Mouse (Mus musculus) frontal cortex, postnatal 10 days (tissue): ENCODE data around the gene C330007P06Rik.

Experiments
- DNase-seq, 2 experiments: peaks; one replicate each; pipeline ENCODE4 v3.0.0; 2022; ENCODE audit warnings: low spot score in 2 of 2, mixed read lengths in 1 of 2

C330007P06Rik gene

GRCm38 (mm10) chrX:36837069-36837676 lies 36.7 kb downstream of the C330007P06Rik start:
- DNase-seq = no peak

GRCm38 (mm10) chrX:36833397-36834084 lies 40.4 kb downstream of the C330007P06Rik start:
- peak; percentile 26 to 67 for DNase-seq

- no peak for DNase-seq
These were observed 42.3 kb downstream of the C330007P06Rik start for GRCm38 (mm10) chrX:36831632-36832031.

GRCm38 (mm10) chrX:36830271-36830670 lies 43.6 kb downstream of the C330007P06Rik start:
- DNase-seq = no peak

- no peak for DNase-seq
These were observed 47.0 kb downstream of the C330007P06Rik start for GRCm38 (mm10) chrX:36826873-36827272.

GRCm38 (mm10) chrX:36825032-36825431 lies 48.9 kb downstream of the C330007P06Rik start:
- DNase-seq = no peak

- no peak for DNase-seq
These were observed 49.8 kb downstream of the C330007P06Rik start for GRCm38 (mm10) chrX:36823932-36824711.

- DNase-seq = no peak
These were observed 53.7 kb downstream of the C330007P06Rik start for GRCm38 (mm10) chrX:36820201-36820600.

GRCm38 (mm10) chrX:36819575-36819974 lies 54.3 kb downstream of the C330007P06Rik start:
- no peak for DNase-seq

GRCm38 (mm10) chrX:36816953-36817441 lies 56.9 kb downstream of the C330007P06Rik start:
- no peak for DNase-seq

GRCm38 (mm10) chrX:36816368-36816899 lies 57.5 kb downstream of the C330007P06Rik start:
- DNase-seq = no peak

GRCm38 (mm10) chrX:36815439-36815838 lies 58.5 kb downstream of the C330007P06Rik start:
- DNase-seq = no peak

- DNase-seq = no peak
These were observed 58.9 kb downstream of the C330007P06Rik start for GRCm38 (mm10) chrX:36815022-36815421.

- DNase-seq = no peak
These were observed 59.6 kb downstream of the C330007P06Rik start for GRCm38 (mm10) chrX:36814161-36814836.

GRCm38 (mm10) chrX:36811377-36811776 lies 62.5 kb downstream of the C330007P06Rik start:
- DNase-seq = no peak

GRCm38 (mm10) chrX:36808318-36808683 lies 65.6 kb downstream of the C330007P06Rik start:
- DNase-seq = no peak

- DNase-seq = peak; percentile 75 to 82
These were observed 66.3 kb downstream of the C330007P06Rik start for GRCm38 (mm10) chrX:36807360-36808317.

- DNase-seq = no peak
These were observed 68.3 kb downstream of the C330007P06Rik start for GRCm38 (mm10) chrX:36805466-36806235.

- DNase-seq = no peak
These were observed 69.7 kb downstream of the C330007P06Rik start for GRCm38 (mm10) chrX:36804196-36804595.

- no peak for DNase-seq
These were observed 70.7 kb downstream of the C330007P06Rik start for GRCm38 (mm10) chrX:36803189-36803588.
